Comparison of ENCODE assay signal across 1 mouse cellular context in genomic region chr5:103928196-103928550, GRCm38 (mm10).
TF ChIP-seq lines count a peak whose summit lies in the region.

No protein-coding gene starts in this region.

TF ChIP-seq in MEL, 35 proteins besides CTCF, POLR2A, EP300 and RAD21 (continued from another document):
- TF ChIP-seq GATA1 (IDR thresholded peaks at IDR 0.05; ENCODE audit: low read depth, low read length) (no peak), ZC3H11A (IDR thresholded peaks at IDR 0.05; ENCODE audit: low read depth, low read length) (no peak), MYB (IDR thresholded peaks at IDR 0.05; ENCODE audit: low read depth, low read length) (no peak), MEF2A (IDR thresholded peaks at IDR 0.05; ENCODE audit: extremely low read depth, insufficient replicate concordance, low read depth, low read length, poor library complexity, severe bottlenecking) (no peak), TAL1 (IDR thresholded peaks at IDR 0.05; ENCODE audit: low read length) (no peak), GABPA (IDR thresholded peaks at IDR 0.05; ENCODE audit: low read depth, low read length) (no peak)
